Mouse (Mus musculus): ENCODE data around the gene Prodh2. TPM values are rescaled to one million over a fixed set of nuclear protein-coding genes. Genes with fewer than 3 reads are reported as not detected.

Prodh2 gene
- polyA plus RNA-seq, 1 experiment from 2014 or later, result not detected

- ATAC-seq, result no peak
- 1% methylated on average over 9 of the region's 9 CpGs for WGBS
- H3K27me3 ChIP-seq (replicated peaks; ENCODE audit: control insufficient read depth, insufficient read depth, low read length), result peaks cover 47% of the 10 kb centered on the region
- H3K9ac ChIP-seq (ENCODE audit: low read depth, low read length), result peak overlapping the region; percentile 54
- no peak overlapping the region for H3K27ac ChIP-seq (ENCODE audit: low read depth, low read length)
- H3K36me3 ChIP-seq (ENCODE audit: control insufficient read depth, insufficient read depth, low read length), result no peaks in the 10 kb centered on the region
- H3K4me2 ChIP-seq (ENCODE audit: low read length), result peak overlapping the region; percentile 68
- H3K4me1 ChIP-seq (ENCODE audit: control insufficient read depth, insufficient read depth, low read depth, low read length), result peaks cover 26% of the 10 kb centered on the region
- no peaks in the 10 kb centered on the region for H3K9me3 ChIP-seq (ENCODE audit: control insufficient read depth, low read length)
- peak overlapping the region; percentile 36 for H3K4me3 ChIP-seq (ENCODE audit: low read length)
Measured at GRCm38 (mm10) chr7:30456487-30456886, 36.9 kb upstream of the Prodh2 start.

- H3K4me2 ChIP-seq (ENCODE audit: low read length), result peak overlapping the region; percentile 68
- peak overlapping the region; percentile 54 for H3K9ac ChIP-seq (ENCODE audit: low read depth, low read length)
- WGBS, result under 1% methylated on average over 31 of the region's 31 CpGs
- no peaks in the 10 kb centered on the region for H3K9me3 ChIP-seq (ENCODE audit: control insufficient read depth, low read length)
- peak; percentile 28 for ATAC-seq
- peak overlapping the region; percentile 36 for H3K4me3 ChIP-seq (ENCODE audit: low read length)
- no peak overlapping the region; the same call in 1 of the 2 replicates for H3K27ac ChIP-seq (ENCODE audit: low read depth, low read length)
- H3K4me1 ChIP-seq (ENCODE audit: control insufficient read depth, insufficient read depth, low read depth, low read length), result peaks cover 26% of the 10 kb centered on the region
- H3K27me3 ChIP-seq (replicated peaks; ENCODE audit: control insufficient read depth, insufficient read depth, low read length), result peaks cover 50% of the 10 kb centered on the region
- no peaks in the 10 kb centered on the region for H3K36me3 ChIP-seq (ENCODE audit: control insufficient read depth, insufficient read depth, low read length)
Measured at GRCm38 (mm10) chr7:30456911-30457628, 36.4 kb upstream of the Prodh2 start.

- H3K27ac ChIP-seq (ENCODE audit: low read depth, low read length), result no peak within 1 kb of the TSS; the same call in 1 of the 2 replicates
- H3K4me2 ChIP-seq (ENCODE audit: low read length), result peak within 1 kb of the TSS; percentile 68
- H3K36me3 ChIP-seq (ENCODE audit: control insufficient read depth, insufficient read depth, low read length), result no peaks in the 10 kb centered on the region
- H3K4me1 ChIP-seq (ENCODE audit: control insufficient read depth, insufficient read depth, low read depth, low read length), result peaks cover 26% of the 10 kb centered on the region
- ATAC-seq, result peak; percentile 88
- peak within 1 kb of the TSS; percentile 54 for H3K9ac ChIP-seq (ENCODE audit: low read depth, low read length)
- H3K27me3 ChIP-seq (replicated peaks; ENCODE audit: control insufficient read depth, insufficient read depth, low read length), result peaks cover 49% of the 10 kb centered on the region
- WGBS, result 0% methylated on average over 16 of the region's 16 CpGs
- H3K9me3 ChIP-seq (ENCODE audit: control insufficient read depth, low read length), result no peaks in the 10 kb centered on the region
- peak within 1 kb of the TSS; percentile 36 for H3K4me3 ChIP-seq (ENCODE audit: low read length)
Measured at GRCm38 (mm10) chr7:30457629-30458330, 35.6 kb upstream of the Prodh2 start, which contains the start of the genes Kirrel2 and Nphs1. TSS of gene Kirrel2 (minus strand) at chr7:30457690. TSS of gene Nphs1 (plus strand) at chr7:30458315.

- no peak overlapping the region for H3K27ac ChIP-seq (ENCODE audit: low read depth, low read length)
- 23% methylated on average over 6 of the region's 6 CpGs for WGBS
- peaks cover 19% of the 10 kb centered on the region for H3K4me1 ChIP-seq (ENCODE audit: control insufficient read depth, insufficient read depth, low read depth, low read length)
- no peaks in the 10 kb centered on the region for H3K36me3 ChIP-seq (ENCODE audit: control insufficient read depth, insufficient read depth, low read length)
- no peak overlapping the region for H3K4me3 ChIP-seq (ENCODE audit: low read length)
- H3K9ac ChIP-seq (ENCODE audit: low read depth, low read length), result no peak overlapping the region
- no peaks in the 10 kb centered on the region for H3K9me3 ChIP-seq (ENCODE audit: control insufficient read depth, low read length)
- no peak for ATAC-seq
- H3K27me3 ChIP-seq (replicated peaks; ENCODE audit: control insufficient read depth, insufficient read depth, low read length), result peaks cover 45% of the 10 kb centered on the region
- H3K4me2 ChIP-seq (ENCODE audit: low read length), result no peak overlapping the region
Measured at GRCm38 (mm10) chr7:30459484-30459883, 33.9 kb upstream of the Prodh2 start.

- ATAC-seq, result no peak
- Histone ChIP-seq H3K4me3 (ENCODE audit: low read length) (no peak overlapping the region), H3K4me2 (ENCODE audit: low read length) (no peak overlapping the region), H3K27ac (ENCODE audit: low read depth, low read length) (no peak overlapping the region), H3K9me3 (ENCODE audit: control insufficient read depth, low read length) (no peaks in the 10 kb centered on the region), H3K9ac (ENCODE audit: low read depth, low read length) (no peak overlapping the region), H3K4me1 (ENCODE audit: control insufficient read depth, insufficient read depth, low read depth, low read length) (peaks cover 4% of the 10 kb centered on the region; the same call in 1 of the 2 replicates), H3K27me3 (replicated peaks; ENCODE audit: control insufficient read depth, insufficient read depth, low read length) (peaks cover 54% of the 10 kb centered on the region), H3K36me3 (ENCODE audit: control insufficient read depth, insufficient read depth, low read length) (no peaks in the 10 kb centered on the region)
- 22% methylated on average over 7 of the region's 7 CpGs for WGBS
Measured at GRCm38 (mm10) chr7:30463568-30463967, 29.9 kb upstream of the Prodh2 start.

- H3K27ac ChIP-seq (ENCODE audit: low read depth, low read length), result no peak overlapping the region
- H3K27me3 ChIP-seq (replicated peaks; ENCODE audit: control insufficient read depth, insufficient read depth, low read length), result peaks cover 54% of the 10 kb centered on the region
- H3K4me1 ChIP-seq (ENCODE audit: control insufficient read depth, insufficient read depth, low read depth, low read length), result peaks cover 4% of the 10 kb centered on the region; the same call in 1 of the 2 replicates
- H3K4me2 ChIP-seq (ENCODE audit: low read length), result no peak overlapping the region
- no peak overlapping the region for H3K4me3 ChIP-seq (ENCODE audit: low read length)
- H3K9ac ChIP-seq (ENCODE audit: low read depth, low read length), result no peak overlapping the region
- H3K9me3 ChIP-seq (ENCODE audit: control insufficient read depth, low read length), result no peaks in the 10 kb centered on the region
- 25% methylated on average over 4 of the region's 4 CpGs for WGBS
- ATAC-seq, result no peak
- no peaks in the 10 kb centered on the region for H3K36me3 ChIP-seq (ENCODE audit: control insufficient read depth, insufficient read depth, low read length)
Measured at GRCm38 (mm10) chr7:30463996-30464395, 29.4 kb upstream of the Prodh2 start.

- no peak for ATAC-seq
- H3K27ac ChIP-seq (ENCODE audit: low read depth, low read length), result no peak overlapping the region
- peaks cover 4% of the 10 kb centered on the region; the same call in 1 of the 2 replicates for H3K4me1 ChIP-seq (ENCODE audit: control insufficient read depth, insufficient read depth, low read depth, low read length)
- 19% methylated on average over 6 of the region's 6 CpGs for WGBS
- H3K9ac ChIP-seq (ENCODE audit: low read depth, low read length), result no peak overlapping the region
- no peak overlapping the region for H3K4me2 ChIP-seq (ENCODE audit: low read length)
- peaks cover 54% of the 10 kb centered on the region for H3K27me3 ChIP-seq (replicated peaks; ENCODE audit: control insufficient read depth, insufficient read depth, low read length)
- H3K4me3 ChIP-seq (ENCODE audit: low read length), result no peak overlapping the region
- H3K9me3 ChIP-seq (ENCODE audit: control insufficient read depth, low read length), result no peaks in the 10 kb centered on the region
- H3K36me3 ChIP-seq (ENCODE audit: control insufficient read depth, insufficient read depth, low read length), result no peaks in the 10 kb centered on the region
Measured at GRCm38 (mm10) chr7:30464816-30465300, 28.6 kb upstream of the Prodh2 start.

GRCm38 (mm10) chr7:30472411-30472810, 21.0 kb upstream of the Prodh2 start:
- H3K27ac ChIP-seq (ENCODE audit: low read depth, low read length), result no peak overlapping the region
- no peaks in the 10 kb centered on the region for H3K36me3 ChIP-seq (ENCODE audit: control insufficient read depth, insufficient read depth, low read length)
- WGBS, result 43% methylated on average over 5 of the region's 5 CpGs
- H3K4me3 ChIP-seq (ENCODE audit: low read length), result no peak overlapping the region
- no peaks in the 10 kb centered on the region for H3K4me1 ChIP-seq (ENCODE audit: control insufficient read depth, insufficient read depth, low read depth, low read length)
- no peaks in the 10 kb centered on the region; the same call in 1 of the 2 replicates for H3K9me3 ChIP-seq (ENCODE audit: control insufficient read depth, low read length)
- no peak overlapping the region for H3K9ac ChIP-seq (ENCODE audit: low read depth, low read length)
- no peak overlapping the region for H3K4me2 ChIP-seq (ENCODE audit: low read length)
- no peak for ATAC-seq
- peaks cover 4% of the 10 kb centered on the region; the same call in 1 of the 2 replicates for H3K27me3 ChIP-seq (replicated peaks; ENCODE audit: control insufficient read depth, insufficient read depth, low read length)

GRCm38 (mm10) chr7:30474999-30475398, 18.4 kb upstream of the Prodh2 start:
- no peak for ATAC-seq
- H3K4me1 ChIP-seq (ENCODE audit: control insufficient read depth, insufficient read depth, low read depth, low read length), result no peaks in the 10 kb centered on the region
- no peak overlapping the region for H3K4me2 ChIP-seq (ENCODE audit: low read length)
- no peak overlapping the region for H3K4me3 ChIP-seq (ENCODE audit: low read length)
- no peak overlapping the region for H3K9ac ChIP-seq (ENCODE audit: low read depth, low read length)
- no peaks in the 10 kb centered on the region; the same call in 1 of the 2 replicates for H3K9me3 ChIP-seq (ENCODE audit: control insufficient read depth, low read length)
- H3K36me3 ChIP-seq (ENCODE audit: control insufficient read depth, insufficient read depth, low read length), result no peaks in the 10 kb centered on the region
- no peak overlapping the region for H3K27ac ChIP-seq (ENCODE audit: low read depth, low read length)
- 79% methylated on average over 4 of the region's 4 CpGs for WGBS
- no peaks in the 10 kb centered on the region for H3K27me3 ChIP-seq (replicated peaks; ENCODE audit: control insufficient read depth, insufficient read depth, low read length)
